Mouse (Mus musculus): Measurements from ENCODE around the gene Dock1. TPM values are rescaled to one million over a fixed set of nuclear protein-coding genes. Genes with fewer than 3 reads are reported as not detected.

Dock1 gene
- polyA plus RNA-seq, 1 experiment from 2014 or later: 24.6 TPM

GRCm38 (mm10) chr7:134872981-134873380 lies 202.5 kb downstream of the Dock1 start:
- Histone ChIP-seq H3K79me2 (ENCODE audit: inconsistent target) (no peaks in the 10 kb centered on the region), H3K36me3 (ENCODE audit: inconsistent target) (peaks cover 6% of the 10 kb centered on the region; the same call in 1 of the 2 replicates), H3K4me3 (ENCODE audit: inconsistent target) (no peak overlapping the region), H3K27ac (no peak overlapping the region)
- WGBS (ENCODE audit: missing documents): 96% methylated on average over 7 of the region's 7 CpGs

- no peak overlapping the region for H3K27ac ChIP-seq
- WGBS (ENCODE audit: missing documents): 99% methylated on average over 6 of the region's 6 CpGs
- no peaks in the 10 kb centered on the region for H3K79me2 ChIP-seq (ENCODE audit: inconsistent target)
- H3K4me3 ChIP-seq (ENCODE audit: inconsistent target): no peak overlapping the region
- peaks cover 6% of the 10 kb centered on the region; the same call in 1 of the 2 replicates for H3K36me3 ChIP-seq (ENCODE audit: inconsistent target)
Measured at GRCm38 (mm10) chr7:134878985-134879384, 208.5 kb downstream of the Dock1 start.

DNA sequence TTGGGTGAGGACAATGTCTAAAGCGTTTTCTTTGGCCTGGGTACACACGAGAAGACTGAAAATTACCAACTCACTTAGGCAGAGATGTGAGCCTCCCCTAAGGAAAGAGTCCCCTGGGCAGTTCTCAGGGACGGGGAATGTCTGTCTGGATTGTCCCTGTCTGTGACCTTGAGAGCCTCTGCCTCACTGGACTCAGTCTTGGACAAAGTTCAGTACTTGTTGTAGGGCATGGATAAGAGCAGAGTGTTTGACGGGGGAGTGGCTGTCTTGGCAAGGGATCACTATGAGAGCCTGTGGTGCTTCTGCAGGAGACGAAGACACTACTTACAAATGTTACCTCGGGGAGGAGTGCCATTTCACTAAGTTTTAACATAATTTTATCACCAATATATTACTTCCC lies 210.0 kb downstream of the Dock1 start:
- Histone ChIP-seq H3K27ac (no peak overlapping the region), H3K36me3 (ENCODE audit: inconsistent target) (peaks cover under 1% of the 10 kb centered on the region; the same call in 1 of the 2 replicates), H3K4me3 (ENCODE audit: inconsistent target) (no peak overlapping the region), H3K79me2 (ENCODE audit: inconsistent target) (no peaks in the 10 kb centered on the region)
- 94% methylated on average over 6 of the region's 6 CpGs for WGBS (ENCODE audit: missing documents)

DNA sequence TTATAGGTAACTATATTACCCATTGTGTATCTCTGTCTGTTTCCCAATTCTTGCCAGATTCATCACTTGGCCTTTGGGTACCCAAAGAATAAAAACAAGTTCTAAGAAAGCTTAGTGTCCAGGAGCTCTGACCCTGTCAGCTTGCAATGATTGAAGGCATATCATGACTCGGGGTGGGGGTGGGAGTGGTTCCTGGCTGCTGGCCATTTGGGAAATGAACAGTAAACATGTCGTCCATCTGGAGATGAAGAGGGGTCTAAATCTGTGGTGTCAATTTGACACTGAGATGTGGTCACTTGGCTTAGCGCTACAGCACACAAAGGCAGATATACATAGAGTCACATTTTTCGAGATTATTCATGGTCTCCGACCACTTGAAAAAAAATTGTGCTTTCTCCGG lies 213.1 kb downstream of the Dock1 start:
- H3K36me3 ChIP-seq (ENCODE audit: inconsistent target): no peaks in the 10 kb centered on the region
- H3K4me3 ChIP-seq (ENCODE audit: inconsistent target): no peak overlapping the region
- H3K79me2 ChIP-seq (ENCODE audit: inconsistent target): no peaks in the 10 kb centered on the region
- WGBS (ENCODE audit: missing documents): 86% methylated on average over 6 of the region's 6 CpGs
- H3K27ac ChIP-seq: no peak overlapping the region

DNA sequence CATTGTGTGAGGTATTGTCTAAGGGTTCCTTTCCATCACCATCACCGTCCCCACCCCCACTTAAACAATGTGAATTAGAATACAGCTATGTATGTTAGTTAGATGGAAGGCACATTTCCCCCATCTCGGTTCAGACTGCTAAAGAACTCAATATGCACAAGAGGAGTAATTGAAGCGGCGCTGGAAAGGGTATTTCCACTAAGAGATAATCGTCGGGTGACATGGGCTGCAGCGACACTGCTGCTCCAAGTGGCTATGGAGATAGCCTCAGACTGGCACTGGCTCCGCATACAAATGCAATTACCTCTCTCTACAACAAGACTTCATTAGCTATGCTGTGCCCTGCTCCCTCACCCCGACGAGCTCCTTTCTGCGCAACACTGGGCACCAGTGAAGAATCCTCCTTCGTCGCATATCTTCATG lies 222.0 kb downstream of the Dock1 start:
- WGBS (ENCODE audit: missing documents): 97% methylated on average over 13 of the region's 13 CpGs
- Histone ChIP-seq H3K36me3 (ENCODE audit: inconsistent target) (no peaks in the 10 kb centered on the region), H3K4me3 (ENCODE audit: inconsistent target) (no peak overlapping the region), H3K27ac (no peak overlapping the region), H3K79me2 (ENCODE audit: inconsistent target) (no peaks in the 10 kb centered on the region)

DNA sequence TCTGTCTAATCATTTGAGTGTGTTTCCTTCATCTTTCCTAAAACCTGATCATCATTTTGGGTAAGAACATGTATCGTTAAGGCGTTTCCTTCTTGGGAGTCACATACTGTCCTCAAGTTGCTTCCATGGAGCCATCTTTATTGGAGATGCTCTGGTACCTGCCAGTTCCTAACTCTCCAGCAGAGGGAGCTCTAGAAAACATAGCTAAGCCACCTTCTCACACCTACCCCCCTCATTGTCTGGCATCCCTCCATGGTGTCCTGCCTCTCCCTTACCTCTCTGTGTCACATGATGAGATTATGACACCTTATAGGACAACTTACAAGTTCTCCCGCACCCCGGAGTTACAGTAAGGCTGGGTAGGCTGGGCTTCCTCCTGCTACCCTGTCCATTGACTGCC lies 222.5 kb downstream of the Dock1 start:
- Histone ChIP-seq H3K36me3 (ENCODE audit: inconsistent target) (no peaks in the 10 kb centered on the region), H3K27ac (no peak overlapping the region), H3K4me3 (ENCODE audit: inconsistent target) (no peak overlapping the region), H3K79me2 (ENCODE audit: inconsistent target) (no peaks in the 10 kb centered on the region)
- 79% methylated on average over 4 of the region's 4 CpGs for WGBS (ENCODE audit: missing documents)

GRCm38 (mm10) chr7:134894604-134895003 lies 224.2 kb downstream of the Dock1 start:
- Histone ChIP-seq H3K4me3 (ENCODE audit: inconsistent target) (no peak overlapping the region), H3K27ac (no peak overlapping the region), H3K36me3 (ENCODE audit: inconsistent target) (no peaks in the 10 kb centered on the region), H3K79me2 (ENCODE audit: inconsistent target) (no peaks in the 10 kb centered on the region)
- 77% methylated on average over 2 of the region's 2 CpGs for WGBS (ENCODE audit: missing documents)

- Histone ChIP-seq H3K27ac (no peak overlapping the region), H3K79me2 (ENCODE audit: inconsistent target) (no peaks in the 10 kb centered on the region), H3K4me3 (ENCODE audit: inconsistent target) (no peak overlapping the region), H3K36me3 (ENCODE audit: inconsistent target) (no peaks in the 10 kb centered on the region)
- WGBS (ENCODE audit: missing documents): 93% methylated on average over 2 of the region's 2 CpGs
Measured at GRCm38 (mm10) chr7:134899462-134899861, 229.0 kb downstream of the Dock1 start.

GRCm38 (mm10) chr7:134901992-134902391 lies 231.5 kb downstream of the Dock1 start:
- Histone ChIP-seq H3K79me2 (ENCODE audit: inconsistent target) (no peaks in the 10 kb centered on the region), H3K36me3 (ENCODE audit: inconsistent target) (no peaks in the 10 kb centered on the region), H3K27ac (no peak overlapping the region), H3K4me3 (ENCODE audit: inconsistent target) (no peak overlapping the region)
- WGBS (ENCODE audit: missing documents): 94% methylated on average over 2 of the region's 2 CpGs

- WGBS (ENCODE audit: missing documents): 89% methylated on average over 2 of the region's 2 CpGs
- Histone ChIP-seq H3K36me3 (ENCODE audit: inconsistent target) (no peaks in the 10 kb centered on the region), H3K27ac (no peak overlapping the region), H3K4me3 (ENCODE audit: inconsistent target) (no peak overlapping the region), H3K79me2 (ENCODE audit: inconsistent target) (no peaks in the 10 kb centered on the region)
Measured at GRCm38 (mm10) chr7:134931886-134932285, 261.4 kb downstream of the Dock1 start.

DNA sequence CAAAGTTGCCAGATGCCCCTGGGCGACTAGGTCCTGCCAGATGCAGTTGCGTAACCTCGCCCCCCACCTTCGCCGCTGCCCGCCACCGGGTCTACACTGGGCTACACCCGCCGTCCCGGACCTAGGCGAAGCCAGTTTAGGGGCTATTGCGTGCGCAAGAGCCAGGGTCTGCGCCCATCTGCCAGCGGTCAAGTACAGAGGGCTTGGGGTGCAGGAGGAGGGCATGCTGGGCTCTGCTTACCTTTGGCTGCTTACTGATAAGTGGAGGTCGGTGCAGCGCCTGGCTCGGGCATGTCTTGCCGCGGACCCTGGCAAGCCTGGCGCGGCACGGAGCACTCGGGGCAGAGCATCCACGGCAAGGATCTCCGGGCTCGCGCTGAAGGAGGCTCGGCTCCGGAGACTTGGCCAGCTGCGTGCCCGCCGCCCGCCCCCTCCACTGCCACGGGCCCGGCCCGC lies 267.0 kb downstream of the Dock1 start:
- Histone ChIP-seq H3K36me3 (ENCODE audit: inconsistent target) (no peaks in the 10 kb centered on the region), H3K4me3 (ENCODE audit: inconsistent target) (no peak overlapping the region), H3K79me2 (ENCODE audit: inconsistent target) (no peaks in the 10 kb centered on the region), H3K27ac (no peak overlapping the region)
- 9% methylated on average over 25 of the region's 37 CpGs for WGBS (ENCODE audit: missing documents)

DNA sequence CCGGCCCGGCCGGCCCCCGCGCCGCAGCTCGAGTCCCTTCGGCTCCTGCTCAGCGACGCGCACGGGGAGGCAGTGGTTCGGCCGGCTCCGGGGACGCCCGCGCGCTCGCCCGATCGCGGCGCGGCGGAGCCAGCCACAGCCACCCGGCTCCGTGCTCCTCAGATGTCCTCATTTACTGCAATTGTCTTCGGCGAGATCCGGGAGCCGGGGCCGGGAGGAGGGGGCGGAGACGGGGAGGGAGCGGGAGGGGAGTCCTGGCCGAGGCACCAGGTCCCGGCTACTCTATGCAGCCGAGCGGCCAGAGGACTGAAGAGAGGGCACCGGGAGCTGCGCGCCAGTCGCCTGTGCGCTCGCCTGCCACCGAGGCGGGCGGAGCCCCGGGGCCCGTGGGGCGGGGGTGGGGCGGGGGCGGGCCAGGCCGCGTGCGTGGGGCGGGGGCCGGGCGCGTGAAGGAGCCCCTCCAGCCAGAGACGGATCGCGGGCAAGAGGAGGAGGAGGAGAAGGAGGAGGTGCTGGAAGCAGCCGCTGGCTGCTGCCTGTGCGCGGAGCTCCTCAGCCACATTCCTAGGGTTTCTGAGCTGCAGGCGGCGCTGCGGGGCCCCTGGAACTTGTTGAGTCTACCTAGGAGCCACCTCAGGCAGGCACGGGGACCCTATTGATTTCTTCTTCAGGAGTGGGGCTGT lies 267.6 kb downstream of the Dock1 start, which contains the start of gene Fam196a:
TSS of gene Fam196a (minus strand) at position 504 of the 683 bp plus-strand sequence.
- H3K4me3 ChIP-seq (ENCODE audit: inconsistent target): no peak within 1 kb of the TSS
- H3K27ac ChIP-seq: no peak within 1 kb of the TSS
- H3K36me3 ChIP-seq (ENCODE audit: inconsistent target): no peaks in the 10 kb centered on the region
- no peaks in the 10 kb centered on the region for H3K79me2 ChIP-seq (ENCODE audit: inconsistent target)
- WGBS (ENCODE audit: missing documents): 6% methylated on average over 56 of the region's 71 CpGs

GRCm38 (mm10) chr7:134941891-134942290 lies 271.4 kb downstream of the Dock1 start:
- Histone ChIP-seq H3K27ac (no peak overlapping the region), H3K4me3 (ENCODE audit: inconsistent target) (no peak overlapping the region), H3K36me3 (ENCODE audit: inconsistent target) (no peaks in the 10 kb centered on the region), H3K79me2 (ENCODE audit: inconsistent target) (no peaks in the 10 kb centered on the region)
- 96% methylated on average over 6 of the region's 6 CpGs for WGBS (ENCODE audit: missing documents)

GRCm38 (mm10) chr7:134943063-134943462 lies 272.6 kb downstream of the Dock1 start:
- WGBS (ENCODE audit: missing documents): 86% methylated on average over 6 of the region's 6 CpGs
- Histone ChIP-seq H3K79me2 (ENCODE audit: inconsistent target) (no peaks in the 10 kb centered on the region), H3K4me3 (ENCODE audit: inconsistent target) (no peak overlapping the region), H3K36me3 (ENCODE audit: inconsistent target) (no peaks in the 10 kb centered on the region), H3K27ac (no peak overlapping the region)

- H3K27ac ChIP-seq: no peak overlapping the region
- H3K79me2 ChIP-seq (ENCODE audit: inconsistent target): no peaks in the 10 kb centered on the region
- H3K36me3 ChIP-seq (ENCODE audit: inconsistent target): no peaks in the 10 kb centered on the region
- WGBS (ENCODE audit: missing documents): 82% methylated on average over 7 of the region's 7 CpGs
- no peak overlapping the region for H3K4me3 ChIP-seq (ENCODE audit: inconsistent target)
Measured at GRCm38 (mm10) chr7:134943701-134944100, 273.2 kb downstream of the Dock1 start.
